Mouse (Mus musculus) kidney, adult 18-20 months (tissue): ENCODE measurements at regions not wholly inside any gene's neighbourhood (a gene's known extent, or its start where the extent isn't known, plus 50 kb on each side); places are given as distances from the start of the nearest gene placed in this dataset.

ENCODE experiments used
- DNase-seq: peaks from one replicate; pipeline ENCODE4 v3.0.0; 2021

DNA sequence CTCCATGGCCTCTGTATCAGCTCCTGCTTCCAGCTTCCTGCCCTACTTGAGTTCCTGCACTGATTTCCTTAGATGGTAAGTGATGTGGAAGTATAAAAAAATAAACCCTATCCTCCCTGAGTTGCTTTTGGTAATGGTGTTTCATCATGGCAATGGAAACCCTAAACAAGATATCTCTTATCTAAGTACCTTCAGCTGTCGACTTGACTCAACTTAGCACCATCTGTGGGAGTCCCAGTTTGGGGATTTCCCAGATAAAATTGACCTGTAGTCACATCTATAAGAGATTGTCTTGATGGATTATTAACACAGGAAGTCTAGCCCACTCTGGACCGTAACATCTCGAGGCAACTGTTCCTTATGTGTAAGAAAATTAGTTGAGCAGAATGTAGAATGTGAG lies 570.2 kb upstream of the Gm10306 start:
- no peak for DNase-seq

DNA sequence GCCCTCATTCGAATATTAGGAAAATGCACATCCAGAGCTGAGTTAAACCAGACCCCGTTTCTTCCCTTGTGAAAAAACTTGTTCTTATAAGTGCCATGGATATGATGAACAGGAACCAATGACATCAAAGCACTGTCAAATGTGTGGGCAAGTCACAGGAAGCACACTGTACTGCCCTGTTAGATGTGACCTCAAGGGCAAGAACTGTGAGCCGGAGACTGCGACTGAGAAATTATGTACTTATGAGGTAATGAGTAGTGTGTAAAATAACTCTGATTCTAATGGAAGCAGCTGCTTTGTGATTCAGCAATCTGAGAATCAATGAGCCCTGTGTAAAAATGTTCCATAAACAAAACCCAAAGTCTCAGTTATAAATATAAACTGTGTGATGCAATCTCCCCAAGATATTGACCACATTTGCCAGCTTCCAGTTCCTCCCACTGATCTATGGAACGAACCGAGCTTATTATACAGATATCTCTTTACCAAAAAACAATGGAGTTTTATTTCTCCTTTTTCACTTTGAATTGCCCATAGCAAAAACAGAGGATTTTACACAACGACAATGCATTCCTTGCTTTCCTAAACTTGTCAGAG lies 566.0 kb upstream of the Gm10306 start:
- no peak for DNase-seq

DNA sequence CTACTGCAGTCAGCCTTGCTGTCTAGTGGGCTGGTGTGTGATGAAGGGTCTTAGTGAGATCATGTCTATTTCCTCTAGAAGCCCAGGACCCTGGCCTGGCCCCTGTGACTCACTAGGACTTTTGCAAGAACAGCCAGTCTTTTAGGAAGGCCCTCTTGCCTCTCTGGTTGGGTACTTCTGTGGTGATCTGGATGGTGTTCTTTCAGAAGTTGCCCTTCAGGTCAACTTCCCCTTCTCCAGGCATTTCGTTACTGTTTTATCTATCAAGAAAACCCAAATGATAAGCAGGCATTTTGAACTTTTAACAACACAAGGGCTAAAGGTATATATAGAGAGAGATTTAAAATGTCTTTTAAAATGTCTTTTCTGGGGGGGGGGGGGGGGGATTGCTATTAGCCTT lies 550.5 kb upstream of the Gm10306 start:
- DNase-seq: no peak

DNA sequence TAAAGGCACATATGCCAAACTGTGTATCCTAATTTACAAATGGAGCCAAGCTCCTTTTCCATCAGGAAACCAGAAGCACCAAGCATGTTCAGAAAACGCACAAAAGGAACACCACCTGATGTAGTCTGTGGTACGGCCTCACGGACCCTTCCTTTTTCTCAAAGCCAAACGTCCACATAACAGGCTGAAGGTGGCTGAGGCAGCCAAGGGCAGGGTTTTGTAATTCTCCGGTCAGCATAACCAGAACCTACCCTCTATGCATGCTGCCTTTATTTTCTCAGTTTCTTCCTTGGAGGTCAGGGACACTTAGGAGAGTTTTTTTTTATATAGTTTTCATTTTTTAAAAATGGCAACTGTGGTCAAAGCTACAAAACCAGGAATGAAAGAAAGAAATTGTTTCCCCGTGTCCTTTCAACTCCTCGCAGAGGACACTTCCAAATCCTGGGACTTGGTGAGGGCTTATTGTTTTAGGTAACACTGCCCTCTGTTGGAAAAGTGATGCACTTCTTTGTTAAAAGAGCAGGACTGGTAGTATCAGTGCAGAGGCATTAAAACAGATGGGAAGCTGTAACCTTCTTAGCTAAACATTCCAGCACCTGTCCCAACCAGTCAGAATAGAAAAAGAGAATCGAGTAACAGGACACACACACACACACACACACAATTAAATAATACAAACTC lies 549.1 kb upstream of the Gm10306 start:
- no peak for DNase-seq

DNA sequence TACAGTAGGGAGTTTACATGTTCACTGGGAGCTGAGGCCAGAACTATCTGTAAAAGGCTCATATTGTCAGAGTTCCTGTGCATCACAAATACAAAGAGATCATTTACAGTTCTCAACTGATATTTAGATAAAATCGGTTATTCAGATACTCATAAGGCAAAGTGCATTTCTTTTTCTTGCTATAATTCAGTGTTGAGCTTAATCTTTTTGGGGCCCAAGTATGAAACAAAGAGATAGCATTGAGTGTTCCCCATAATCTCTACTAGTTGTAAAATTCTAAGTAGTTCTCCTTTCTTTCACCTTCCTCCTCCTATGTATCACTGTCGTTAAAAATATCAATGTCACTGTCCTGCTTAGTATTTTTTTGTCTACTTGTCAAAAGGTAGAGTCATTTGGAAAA lies 540.6 kb upstream of the Gm10306 start:
- no peak for DNase-seq

DNA sequence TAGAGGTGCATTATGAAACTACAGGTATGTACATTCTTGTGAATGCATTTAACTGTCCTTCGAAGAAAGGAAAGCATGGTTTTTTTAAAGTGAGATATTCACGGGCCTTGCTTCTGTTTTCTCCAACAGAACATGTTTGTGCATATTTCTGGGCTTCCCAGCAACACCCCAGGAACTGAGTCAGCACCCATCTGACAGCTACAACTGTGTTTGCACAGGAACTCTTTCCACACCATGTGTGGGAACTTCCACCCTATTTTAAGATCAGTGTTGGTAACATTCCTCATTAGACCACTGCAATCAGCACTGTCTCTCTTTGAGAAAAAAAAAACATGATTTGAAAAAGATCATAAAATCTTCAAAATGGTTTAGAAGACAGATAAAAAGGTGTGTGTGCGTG lies 538.6 kb upstream of the Gm10306 start:
- DNase-seq: no peak

DNA sequence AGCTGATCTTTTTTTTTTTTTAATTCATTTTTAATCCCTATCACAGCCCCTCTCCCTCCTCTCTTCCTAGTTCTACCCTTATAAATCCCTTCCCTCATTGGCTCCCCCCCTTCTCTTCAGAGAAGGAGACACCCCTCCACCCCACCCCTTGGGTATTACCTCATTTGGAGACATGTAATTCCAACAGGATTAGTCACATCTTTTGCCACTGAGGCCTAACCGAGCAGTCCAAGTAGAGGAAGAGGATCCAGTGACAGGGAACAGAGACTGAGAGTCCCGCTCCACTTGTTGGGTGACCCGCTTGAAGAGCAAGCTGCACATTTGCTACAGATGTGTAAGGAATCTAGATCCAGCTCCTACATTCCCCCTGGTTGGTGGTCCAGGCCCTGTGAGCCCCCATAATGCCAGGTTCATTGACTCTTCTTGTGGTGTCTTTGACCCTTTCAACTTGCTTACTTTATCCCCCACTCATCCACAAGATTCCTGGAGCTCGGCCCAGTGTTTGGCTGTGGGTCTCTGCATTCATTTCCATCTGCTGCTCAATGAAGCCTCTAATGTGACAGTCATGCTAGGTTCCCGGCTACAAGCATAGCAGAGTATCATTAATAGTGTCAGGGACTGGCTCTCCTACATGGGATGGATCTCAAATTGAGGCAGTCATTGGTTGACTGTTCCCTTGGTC lies 506.6 kb upstream of the Gm10306 start:
- no peak for DNase-seq

DNA sequence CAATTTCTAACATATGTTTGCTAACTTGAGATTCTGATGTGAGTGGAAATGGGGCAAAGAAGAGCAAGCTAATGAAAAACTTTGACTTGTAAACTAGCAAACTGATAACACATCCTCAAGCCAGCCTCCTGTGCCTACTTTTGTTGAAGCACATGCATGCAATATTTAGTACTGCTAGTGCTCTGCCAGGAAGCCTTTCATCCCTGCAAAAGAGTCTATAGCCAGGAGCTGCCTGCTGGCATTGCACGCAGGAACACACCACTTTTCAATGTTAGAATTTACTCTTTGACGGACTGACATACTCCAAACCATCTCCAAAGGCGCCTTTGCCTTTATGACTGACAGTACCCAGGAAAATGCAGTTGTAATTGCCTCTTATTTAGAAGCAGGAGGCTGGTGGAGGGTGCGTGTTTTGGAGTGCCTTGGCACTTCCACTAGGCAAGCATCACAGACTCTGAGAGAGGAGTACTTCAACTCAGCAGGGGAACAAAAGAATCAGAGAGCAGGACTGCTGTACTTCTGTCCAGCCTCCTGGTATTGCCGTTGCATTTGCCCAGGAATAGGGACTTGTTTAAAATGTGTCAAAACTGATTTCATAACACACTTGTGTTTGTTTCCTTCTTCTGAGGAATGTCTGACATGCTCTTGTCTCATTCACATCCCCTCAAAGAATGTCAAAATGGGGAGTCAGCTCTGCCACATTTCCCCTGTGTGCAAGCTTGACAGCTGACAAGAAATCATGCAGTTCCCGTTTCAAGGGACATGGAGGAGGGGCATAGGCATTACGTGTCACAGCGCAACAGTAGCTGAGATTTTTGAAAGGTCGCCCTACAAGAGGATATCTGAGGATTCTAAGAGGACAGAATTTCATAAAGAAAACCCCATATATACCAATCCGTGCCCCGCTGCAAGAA lies 503.8 kb upstream of the Gm10306 start:
- DNase-seq: no peak

DNA sequence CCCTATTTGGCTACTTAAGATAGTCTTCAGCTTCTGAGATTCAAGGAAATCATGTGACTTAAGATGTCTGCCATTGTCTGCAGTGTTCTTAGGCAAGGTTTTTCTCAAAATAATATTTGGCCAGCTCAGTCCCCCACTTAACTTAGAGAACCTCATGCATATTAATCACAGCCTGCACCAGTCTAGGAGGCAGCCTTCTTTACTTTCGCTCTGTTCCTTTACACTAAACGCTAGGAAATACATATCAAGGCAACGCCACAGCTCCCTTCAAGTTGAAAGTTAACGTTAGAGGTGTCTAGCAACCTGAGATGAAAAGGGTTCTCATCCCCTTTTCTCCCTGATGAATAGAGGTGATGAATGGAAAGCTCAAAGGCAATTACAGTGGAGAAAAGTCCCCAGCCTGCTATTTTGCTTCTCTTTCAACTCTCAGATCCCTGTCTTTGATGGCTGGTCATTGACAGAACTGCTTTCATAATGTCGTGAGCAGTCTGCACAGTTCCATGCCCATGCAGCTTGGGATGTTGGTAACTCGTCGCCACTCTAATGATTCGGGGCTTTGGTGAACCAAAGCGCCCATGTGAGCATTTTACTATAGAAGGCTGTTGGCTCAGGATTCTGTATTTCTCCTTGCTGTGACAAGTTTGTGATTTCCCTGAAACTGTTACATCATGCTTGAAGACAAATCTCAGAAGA lies 483.0 kb upstream of the Gm10306 start:
- no peak for DNase-seq

DNA sequence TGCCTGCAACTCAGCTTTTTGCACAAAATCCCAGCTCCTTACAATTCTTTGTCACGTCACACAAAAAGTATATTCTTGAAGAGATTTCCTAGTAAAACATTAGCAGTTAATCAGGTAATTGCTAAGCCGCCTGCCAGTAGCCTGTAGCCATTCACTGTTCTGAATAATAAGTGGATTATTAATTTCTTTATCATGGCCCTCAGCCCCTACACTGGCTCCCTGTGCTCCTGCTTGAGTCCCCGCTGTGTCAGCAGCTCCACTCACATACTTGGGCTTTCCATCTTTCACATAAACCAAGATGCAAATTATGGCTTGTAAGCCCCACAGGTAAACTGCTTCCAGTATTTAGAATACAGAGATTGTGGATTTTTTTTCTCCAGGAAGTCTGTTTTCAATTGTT lies 473.5 kb upstream of the Gm10306 start:
- DNase-seq: no peak

DNA sequence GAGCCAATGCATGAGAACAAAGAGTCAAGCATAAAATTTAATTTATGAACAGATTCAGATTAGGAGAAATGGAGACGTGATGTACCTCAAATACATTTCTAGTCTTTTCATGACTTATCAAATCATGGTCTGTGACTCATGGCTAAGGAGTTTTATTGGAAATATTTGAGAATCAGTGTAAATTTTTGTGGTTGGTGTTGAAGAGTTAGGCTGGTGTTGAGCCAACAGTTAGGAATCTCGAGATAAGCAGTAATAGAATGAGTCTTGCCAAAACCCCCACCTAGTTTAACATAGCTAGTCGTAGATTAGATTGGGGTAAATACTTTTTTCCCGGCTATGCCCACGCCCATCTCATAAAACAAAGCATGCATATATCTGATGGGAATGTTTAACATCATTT lies 462.0 kb upstream of the Gm10306 start:
- DNase-seq: no peak

DNA sequence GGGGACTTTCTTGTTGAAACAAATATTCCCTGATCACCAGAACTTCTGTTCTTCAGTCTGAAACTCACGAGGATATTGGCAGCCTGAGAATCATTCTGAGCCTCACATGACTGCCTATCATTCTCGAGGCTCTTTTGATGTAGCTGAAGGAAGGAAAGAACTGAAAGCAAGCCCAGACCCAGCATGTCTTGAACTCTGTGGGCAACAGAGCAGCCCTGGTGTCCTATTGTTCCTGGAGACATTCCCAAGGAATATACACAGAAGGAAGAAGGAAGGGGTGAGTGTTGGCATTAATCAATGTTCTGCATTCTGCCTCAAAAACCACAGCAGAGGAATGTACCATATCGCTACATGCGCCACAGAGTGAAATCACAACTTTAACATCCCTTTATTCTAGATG lies 449.4 kb upstream of the Gm10306 start:
- DNase-seq: no peak

DNA sequence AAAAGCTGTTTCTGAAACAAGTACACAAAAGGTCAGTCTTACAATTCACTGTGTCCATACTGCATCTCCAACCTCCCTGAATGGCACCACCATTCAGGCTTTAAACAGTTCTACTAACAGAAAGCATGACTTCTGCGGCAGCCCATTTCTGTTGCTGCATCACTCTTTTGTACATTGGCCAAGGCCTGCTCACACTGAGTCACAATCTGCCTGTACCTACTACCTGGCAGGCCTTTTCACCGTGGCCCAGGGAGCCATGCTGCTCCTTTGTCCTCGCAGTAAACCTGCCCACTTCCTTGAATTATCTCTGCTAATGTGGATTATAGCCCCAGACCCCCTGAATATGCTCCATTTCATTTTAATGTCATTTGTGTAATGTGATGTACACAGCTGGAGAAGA lies 439.5 kb upstream of the Gm10306 start:
- no peak for DNase-seq

DNA sequence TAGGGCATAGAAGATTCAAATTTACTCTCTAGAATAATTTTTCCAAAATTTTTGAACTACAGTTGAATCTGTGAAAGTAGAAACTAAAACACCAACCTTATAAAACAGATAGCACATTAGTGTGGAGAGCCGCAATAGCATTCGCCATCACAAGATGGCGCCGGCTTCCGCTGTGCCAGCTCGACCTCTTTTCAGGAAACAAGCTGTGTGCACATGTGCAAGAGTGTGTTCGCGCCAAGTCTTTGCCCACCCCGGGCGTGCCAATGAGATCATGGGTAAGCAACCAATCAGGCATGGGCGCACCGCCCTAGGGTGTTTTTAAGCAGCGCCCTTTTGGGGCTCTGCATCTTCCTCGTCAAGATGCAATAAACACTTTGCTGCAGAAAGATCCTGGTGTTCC lies 432.2 kb upstream of the Gm10306 start:
- no peak for DNase-seq

DNA sequence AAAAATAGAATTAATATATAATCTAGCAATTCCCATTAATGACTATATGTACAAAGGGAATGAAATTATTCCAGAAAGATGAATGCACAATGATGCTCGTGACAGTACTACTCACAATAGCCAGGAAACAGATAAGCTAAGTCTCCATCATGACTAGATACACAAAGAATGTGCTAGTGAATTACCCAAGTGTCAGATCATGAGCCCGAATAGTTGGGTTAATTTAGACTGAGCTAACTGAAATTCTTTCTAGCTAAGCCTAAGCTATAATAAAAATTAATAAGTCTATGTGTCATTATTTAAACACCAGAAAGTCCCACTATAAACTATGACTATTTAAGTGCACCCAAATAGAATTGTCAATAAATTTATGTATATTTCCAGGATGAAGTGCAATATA lies 418.4 kb upstream of the Gm10306 start:
- DNase-seq: no peak

DNA sequence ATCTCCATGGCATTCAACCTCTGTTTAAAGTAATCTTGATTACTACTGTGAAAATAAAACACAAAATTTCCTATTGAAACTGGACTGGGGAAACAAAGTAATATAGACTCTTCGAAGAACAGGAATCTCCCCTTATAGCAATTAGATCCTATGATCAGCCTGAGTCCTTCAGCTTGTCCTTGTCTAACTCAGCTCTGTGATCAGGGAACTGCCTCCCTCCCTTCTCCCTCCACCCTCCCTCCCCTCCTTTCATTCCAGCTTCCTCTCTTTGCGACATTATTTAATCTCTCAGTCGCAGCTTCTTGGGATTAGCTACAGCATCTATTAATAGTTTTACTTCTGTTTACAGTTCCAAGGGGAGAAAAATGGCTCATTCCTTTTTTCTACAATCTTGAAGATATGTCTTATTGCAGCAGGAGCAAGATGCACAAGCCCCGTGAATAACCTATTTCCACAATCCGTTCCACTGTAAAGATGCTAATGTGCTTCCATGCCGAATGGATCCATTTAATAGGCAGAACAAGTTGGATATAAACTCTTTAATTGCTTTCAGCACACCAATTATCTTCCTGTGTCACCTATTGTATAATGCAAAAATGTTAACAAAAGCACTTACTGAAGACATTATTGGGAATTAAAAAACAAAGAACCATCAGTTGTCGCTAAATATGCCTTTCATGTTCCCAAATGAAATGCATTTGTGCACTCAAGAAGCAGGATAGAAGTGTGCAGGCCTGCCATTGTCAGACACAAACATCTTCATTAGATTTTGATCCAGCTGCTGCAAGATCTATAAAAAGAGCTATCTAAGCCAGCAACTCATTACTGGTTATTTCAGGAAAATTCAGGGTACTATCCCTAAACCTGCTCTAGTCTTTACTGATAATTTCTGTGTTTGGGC lies 411.2 kb upstream of the Gm10306 start:
- no peak for DNase-seq

DNA sequence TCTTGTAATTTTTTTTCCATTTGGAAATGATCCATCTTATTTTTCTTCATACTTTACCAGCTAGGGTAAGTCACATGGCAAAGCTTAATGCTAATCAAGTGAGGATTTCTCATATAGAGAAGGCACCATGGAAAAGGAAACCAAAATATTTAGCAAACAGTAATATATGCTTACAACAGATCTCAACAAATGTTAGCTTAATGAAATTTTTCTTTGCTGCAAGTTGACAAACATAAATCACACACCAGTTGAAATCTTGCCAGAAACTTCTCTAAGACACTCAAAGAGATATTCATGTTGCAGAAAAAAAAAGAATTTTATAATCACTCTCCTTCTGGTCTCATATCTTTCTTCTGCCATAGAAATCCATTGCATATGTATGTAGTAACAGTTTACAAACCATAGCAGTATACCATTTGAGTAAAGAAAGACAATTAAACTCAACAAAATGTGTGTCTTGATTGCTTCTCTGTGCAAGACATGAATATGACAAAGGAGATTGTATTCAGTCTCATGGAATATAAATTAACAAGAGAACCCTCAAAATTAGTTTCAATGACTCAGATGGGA lies 408.3 kb upstream of the Gm10306 start:
- DNase-seq: no peak

DNA sequence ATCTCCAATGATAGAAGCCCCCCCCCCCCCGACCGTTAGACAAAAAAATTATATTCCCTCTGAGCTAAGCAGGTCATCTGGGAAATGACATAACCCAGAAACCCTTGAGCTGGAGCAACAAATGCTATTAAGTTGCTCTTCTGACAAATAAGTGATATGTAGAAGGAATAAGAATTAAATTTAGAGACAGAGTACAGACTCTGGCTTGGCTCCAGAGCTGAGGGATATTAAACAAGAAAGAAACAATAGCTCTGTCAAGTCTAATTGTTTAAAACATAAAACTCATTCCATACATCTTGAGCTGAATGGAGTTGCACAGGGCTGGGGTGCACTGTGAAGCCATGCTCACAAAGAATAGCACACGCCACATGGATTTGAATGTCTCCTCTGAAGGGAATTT lies 407.3 kb upstream of the Gm10306 start:
- DNase-seq: no peak

DNA sequence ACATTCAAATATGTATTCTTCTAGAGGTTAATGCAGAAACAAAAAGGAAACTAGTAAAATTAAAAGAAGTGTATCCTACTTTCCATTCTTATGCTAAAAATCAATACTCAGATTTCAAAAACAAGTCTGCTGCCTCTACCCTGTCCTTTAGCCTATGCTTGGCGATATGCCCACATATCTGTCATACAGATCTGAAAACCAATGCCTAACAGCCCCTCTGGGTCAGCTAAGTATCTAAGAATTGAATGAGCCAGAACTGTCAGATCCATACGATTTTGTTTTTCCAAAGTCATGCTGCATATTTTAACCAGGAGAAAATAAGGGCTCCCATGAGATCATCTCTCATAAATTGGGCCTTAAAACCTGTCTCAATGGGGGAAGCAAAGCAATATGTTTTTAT lies 395.7 kb upstream of the Gm10306 start:
- no peak for DNase-seq

DNA sequence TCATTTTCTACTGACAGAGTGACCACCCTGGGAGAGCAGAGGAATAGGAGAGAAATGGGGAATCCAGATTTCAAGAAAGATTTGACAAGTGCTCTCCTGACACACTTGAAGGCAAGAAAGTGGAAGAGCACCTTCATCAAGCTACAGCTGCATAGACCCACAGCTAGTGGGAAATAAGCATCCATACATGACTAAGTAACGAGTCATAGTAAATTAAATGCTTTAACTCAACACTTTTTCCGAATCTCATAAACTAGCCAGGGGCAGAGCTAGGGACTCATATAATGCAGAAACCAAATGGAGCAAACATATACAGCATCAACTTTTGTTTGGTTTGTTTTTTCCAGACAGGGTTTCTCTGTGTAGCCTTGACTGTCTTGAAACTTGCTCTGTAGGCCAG lies 383.2 kb upstream of the Gm10306 start:
- DNase-seq: no peak

DNA sequence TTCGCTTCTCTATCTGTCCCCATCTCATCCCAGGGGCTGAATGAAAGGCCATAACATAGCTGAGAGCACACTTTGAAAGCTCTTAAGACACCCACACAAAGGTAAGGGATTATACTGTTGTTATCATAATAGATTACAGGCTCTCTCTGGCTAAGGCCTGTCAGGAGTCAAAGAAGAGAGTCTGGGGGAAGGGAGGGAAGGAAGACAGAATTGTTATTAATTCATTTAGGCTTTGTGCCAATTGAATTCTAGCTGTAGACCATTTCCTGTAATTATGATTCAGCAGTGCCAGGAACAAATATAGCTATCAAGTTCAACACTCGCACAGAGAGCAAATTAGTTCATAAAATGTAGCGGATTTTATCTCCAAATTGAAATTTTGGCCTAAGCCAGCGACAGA lies 369.3 kb upstream of the Gm10306 start:
- no peak for DNase-seq

DNA sequence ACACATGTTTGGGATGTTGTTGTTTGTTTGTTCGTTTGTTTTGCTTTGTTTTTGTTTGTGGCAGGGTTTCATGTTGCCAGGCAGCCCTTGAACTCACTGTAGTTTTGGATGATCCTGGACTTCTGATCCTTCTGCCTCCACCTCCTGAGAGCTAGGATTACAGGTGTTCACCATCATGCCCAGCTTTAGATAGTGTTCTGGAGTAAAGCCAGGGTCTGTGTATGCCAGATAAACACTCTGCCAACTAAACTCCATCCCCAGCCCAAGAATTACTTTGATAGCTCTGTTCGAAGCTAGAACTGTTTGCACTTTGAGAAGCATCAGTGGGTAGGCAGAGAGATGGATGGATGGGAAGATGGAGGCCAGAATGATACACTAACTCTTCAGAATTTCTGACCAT lies 368.0 kb upstream of the Gm10306 start:
- DNase-seq: no peak
